8 mouse cellular contexts compared by ENCODE assay signal in genomic region chr6:124694166-124694955, GRCm38 (mm10). TPM values are rescaled to one million over a fixed set of nuclear protein-coding genes. Genes with fewer than 3 reads are reported as not detected.
A peak's percentile ranks its signal among the peaks of the same experiment; 100 is the strongest.
DNase-seq lines count a peak whose midpoint lies in the region; ATAC-seq and TF ChIP-seq lines count a peak whose summit lies in the region.
"Had no signal": no experiment of that assay in that cellular context is flagged by ENCODE, and none has a peak within 500 bp of the region (broad histone marks: within the 10 kb centered on the region; RNA-seq: fewer than 3 reads in every experiment).

No protein-coding gene starts in this region.

- H3K36me3 ChIP-seq in heart, postnatal 0 days (replicated peaks; ENCODE audit: control insufficient read depth, insufficient read depth, low read length): peaks cover 15% of the 10 kb centered on the region; the same call in 1 of the 2 replicates

- H3K4me2 ChIP-seq in heart, postnatal 0 days (ENCODE audit: low read depth, low read length): no peak overlapping the region

- peak overlapping the region; percentile 28; the same call in 1 of the 2 replicates for H3K9ac ChIP-seq in heart, postnatal 0 days (replicated peaks; ENCODE audit: low read depth, low read length)
- H3K9ac ChIP-seq: liver, embryonic 14.5 days had no signal

- peaks cover 16% of the 10 kb centered on the region for H3K4me1 ChIP-seq in heart, postnatal 0 days (ENCODE audit: control insufficient read depth, insufficient read depth)

- DNase-seq in retina, postnatal 1 day: peak; percentile 36
- no peak for DNase-seq in retina, embryonic 14.5 days (ENCODE audit: low spot score)
- DNase-seq in cerebellum, adult 8-10 months: peak; percentile 56
- peak; percentile 86 for DNase-seq in heart, postnatal 0 days (ENCODE audit: low spot score)
- DNase-seq in kidney, postnatal 4 days: peak; percentile 82 to 90
- peak; percentile 44 for DNase-seq in testis, postnatal 14 days (ENCODE audit: low spot score)

- whole genome bisulfite sequencing in heart, postnatal 0 days: 54% methylated on average over 15 of the region's 15 CpGs

- ATAC-seq in heart, postnatal 0 days (ENCODE audit: insufficient read depth, low read depth): peak; percentile 94
- peak; percentile 83 for ATAC-seq in megakaryocyte progenitor cell, adult 5-6 weeks (replicated peaks; ENCODE audit: poor library complexity)

- H3K27ac ChIP-seq in heart, postnatal 0 days (ENCODE audit: low read depth): peak overlapping the region; percentile 88
- H3K27ac ChIP-seq: liver, embryonic 14.5 days had no signal

- TF ChIP-seq CTCF in heart, postnatal 0 days (IDR thresholded peaks at IDR 0.05; ENCODE audit: low read depth): no peak

- no peak overlapping the region for H3K4me3 ChIP-seq in heart, postnatal 0 days (ENCODE audit: low read depth, low read length)

- no peaks in the 10 kb centered on the region for H3K9me3 ChIP-seq in heart, postnatal 0 days (replicated peaks; ENCODE audit: control insufficient read depth, low read length)

- no peak for TF ChIP-seq EP300 in heart, postnatal 0 days (IDR thresholded peaks at IDR 0.05; ENCODE audit: low read depth)

- H3K27me3 ChIP-seq in heart, postnatal 0 days (ENCODE audit: control insufficient read depth, insufficient read depth, low read length): no peaks in the 10 kb centered on the region

RNA-seq across cellular contexts. Expression of gene Emg1, which starts 17.6 kb away (rescaled TPM):
- total RNA-seq in heart, postnatal 0 days (2014; rRNA removed; ENCODE audit: low replicate concordance): 94.9 and 106 TPM in 2 replicates
- 85.6 and 97.0 TPM in 2 replicates for polyA plus RNA-seq in heart, postnatal 0 days (2015; fragmentation: Nextera tagmentation; extraction: Ambion mirVana)
- total RNA-seq in megakaryocyte progenitor cell, adult 5-6 weeks (2015): 204 and 205 TPM in 2 replicates
- total RNA-seq in megakaryocyte progenitor cell, adult 5-6 weeks (2017): 304 and 317 TPM in 2 replicates

RNA-seq across cellular contexts. Expression of gene Phb2, which starts 17.8 kb away (rescaled TPM):
- total RNA-seq in heart, postnatal 0 days (2014; rRNA removed; ENCODE audit: low replicate concordance): 407 and 409 TPM in 2 replicates
- polyA plus RNA-seq in heart, postnatal 0 days (2015; fragmentation: Nextera tagmentation; extraction: Ambion mirVana): 423 and 432 TPM in 2 replicates
- 229 and 271 TPM in 2 replicates for total RNA-seq in megakaryocyte progenitor cell, adult 5-6 weeks (2015)
- 335 and 374 TPM in 2 replicates for total RNA-seq in megakaryocyte progenitor cell, adult 5-6 weeks (2017)

RNA-seq across cellular contexts. Expression of gene Lpcat3, which starts 31.5 kb away (rescaled TPM):
- 49.3 and 50.5 TPM in 2 replicates for total RNA-seq in heart, postnatal 0 days (2014; rRNA removed; ENCODE audit: low replicate concordance)
- 61.1 and 62.7 TPM in 2 replicates for polyA plus RNA-seq in heart, postnatal 0 days (2015; fragmentation: Nextera tagmentation; extraction: Ambion mirVana)
- total RNA-seq in megakaryocyte progenitor cell, adult 5-6 weeks (2015): 38.4 and 40.7 TPM in 2 replicates
- 27.8 and 28.8 TPM in 2 replicates for total RNA-seq in megakaryocyte progenitor cell, adult 5-6 weeks (2017)

RNA-seq across cellular contexts. Expression of gene Ptpn6, which starts 44.2 kb away (rescaled TPM):
- 2.4 and 6.3 TPM in 2 replicates for total RNA-seq in heart, postnatal 0 days (2014; rRNA removed; ENCODE audit: low replicate concordance)
- 4.3 and 4.5 TPM in 2 replicates for polyA plus RNA-seq in heart, postnatal 0 days (2015; fragmentation: Nextera tagmentation; extraction: Ambion mirVana)
- total RNA-seq in megakaryocyte progenitor cell, adult 5-6 weeks (2015): 115 and 121 TPM in 2 replicates
- 398 and 466 TPM in 2 replicates for total RNA-seq in megakaryocyte progenitor cell, adult 5-6 weeks (2017)

RNA-seq across cellular contexts. Expression of gene Grcc10, which starts 46.8 kb away (rescaled TPM):
- 119 and 153 TPM in 2 replicates for total RNA-seq in heart, postnatal 0 days (2014; rRNA removed; ENCODE audit: low replicate concordance)
- polyA plus RNA-seq in heart, postnatal 0 days (2015; fragmentation: Nextera tagmentation; extraction: Ambion mirVana): 492 and 535 TPM in 2 replicates
- 171 and 179 TPM in 2 replicates for total RNA-seq in megakaryocyte progenitor cell, adult 5-6 weeks (2015)
- 99.5 and 133 TPM in 2 replicates for total RNA-seq in megakaryocyte progenitor cell, adult 5-6 weeks (2017)
